Mouse (Mus musculus): ENCODE data around the gene Slc17a4. TPM values are rescaled to one million over a fixed set of nuclear protein-coding genes. Genes with fewer than 3 reads are reported as not detected.
A peak's percentile ranks its signal among the peaks of the same experiment; 100 is the strongest.

Slc17a4 gene
- total and polyA plus RNA-seq, 2 experiments from 2014 or later = not detected

- H3K9me3 ChIP-seq (replicated peaks; ENCODE audit: control insufficient read depth, low read length) = no peaks in the 10 kb centered on the region
- no peaks in the 10 kb centered on the region for H3K4me1 ChIP-seq (ENCODE audit: control insufficient read depth, insufficient read depth)
- ATAC-seq (ENCODE audit: insufficient read depth, low read depth) (no peak), DNase-seq (ENCODE audit: low spot score) (no peak)
- 87% methylated on average over 9 of the region's 9 CpGs for WGBS
- no peak overlapping the region for H3K9ac ChIP-seq (replicated peaks; ENCODE audit: low read depth, low read length)
- H3K4me2 ChIP-seq (ENCODE audit: low read depth, low read length) = no peak overlapping the region
- no peak overlapping the region for H3K4me3 ChIP-seq (ENCODE audit: low read depth, low read length)
- H3K36me3 ChIP-seq (replicated peaks; ENCODE audit: control insufficient read depth, insufficient read depth, low read length) = no peaks in the 10 kb centered on the region
- H3K27ac ChIP-seq (ENCODE audit: low read depth) = no peak overlapping the region
- H3K27me3 ChIP-seq (ENCODE audit: control insufficient read depth, insufficient read depth, low read length) = no peaks in the 10 kb centered on the region
- TF ChIP-seq EP300 (IDR thresholded peaks at IDR 0.05; ENCODE audit: low read depth) (no peak), CTCF (IDR thresholded peaks at IDR 0.05; ENCODE audit: low read depth) (no peak)
These were observed 15.7 kb upstream of the Slc17a4 start for GRCm38 (mm10) chr13:23930461-23930860.

- no peaks in the 10 kb centered on the region for H3K27me3 ChIP-seq (ENCODE audit: control insufficient read depth, insufficient read depth, low read length)
- WGBS = 33% methylated on average over 3 of the region's 3 CpGs
- no peak overlapping the region for H3K4me3 ChIP-seq (ENCODE audit: low read depth, low read length)
- H3K4me2 ChIP-seq (ENCODE audit: low read depth, low read length) = peak overlapping the region; percentile 34
- H3K9me3 ChIP-seq (replicated peaks; ENCODE audit: control insufficient read depth, low read length) = no peaks in the 10 kb centered on the region
- DNase-seq (ENCODE audit: low spot score) (peak; percentile 10), ATAC-seq (ENCODE audit: insufficient read depth, low read depth) (no peak)
- TF ChIP-seq EP300 (IDR thresholded peaks at IDR 0.05; ENCODE audit: low read depth) = no peak
- no peak for TF ChIP-seq CTCF (IDR thresholded peaks at IDR 0.05; ENCODE audit: low read depth)
- no peaks in the 10 kb centered on the region for H3K36me3 ChIP-seq (replicated peaks; ENCODE audit: control insufficient read depth, insufficient read depth, low read length)
- H3K27ac ChIP-seq (ENCODE audit: low read depth) = no peak overlapping the region
- no peak overlapping the region for H3K9ac ChIP-seq (replicated peaks; ENCODE audit: low read depth, low read length)
- no peaks in the 10 kb centered on the region for H3K4me1 ChIP-seq (ENCODE audit: control insufficient read depth, insufficient read depth)
These were observed 13.8 kb upstream of the Slc17a4 start for GRCm38 (mm10) chr13:23928637-23929036.

- no peak for TF ChIP-seq EP300 (IDR thresholded peaks at IDR 0.05; ENCODE audit: low read depth)
- no peak for TF ChIP-seq CTCF (IDR thresholded peaks at IDR 0.05; ENCODE audit: low read depth)
- DNase-seq (ENCODE audit: low spot score) (no peak), ATAC-seq (ENCODE audit: insufficient read depth, low read depth) (no peak)
- no peaks in the 10 kb centered on the region for H3K36me3 ChIP-seq (replicated peaks; ENCODE audit: control insufficient read depth, insufficient read depth, low read length)
- H3K27me3 ChIP-seq (ENCODE audit: control insufficient read depth, insufficient read depth, low read length) = no peaks in the 10 kb centered on the region
- no peak overlapping the region for H3K9ac ChIP-seq (replicated peaks; ENCODE audit: low read depth, low read length)
- H3K4me1 ChIP-seq (ENCODE audit: control insufficient read depth, insufficient read depth) = no peaks in the 10 kb centered on the region
- H3K9me3 ChIP-seq (replicated peaks; ENCODE audit: control insufficient read depth, low read length) = no peaks in the 10 kb centered on the region
- H3K27ac ChIP-seq (ENCODE audit: low read depth) = no peak overlapping the region
- no peak overlapping the region for H3K4me2 ChIP-seq (ENCODE audit: low read depth, low read length)
- H3K4me3 ChIP-seq (ENCODE audit: low read depth, low read length) = no peak overlapping the region
- WGBS = 73% methylated on average over 2 of the region's 2 CpGs
These were observed 11.0 kb upstream of the Slc17a4 start for GRCm38 (mm10) chr13:23925792-23926191.

GRCm38 (mm10) chr13:23917674-23918073 lies 2.9 kb upstream of the Slc17a4 start:
- TF ChIP-seq EP300 (IDR thresholded peaks at IDR 0.05; ENCODE audit: low read depth) (no peak), CTCF (IDR thresholded peaks at IDR 0.05; ENCODE audit: low read depth) (no peak)
- no peaks in the 10 kb centered on the region for H3K36me3 ChIP-seq (replicated peaks; ENCODE audit: control insufficient read depth, insufficient read depth, low read length)
- no peak overlapping the region for H3K27ac ChIP-seq (ENCODE audit: low read depth)
- no peak overlapping the region for H3K4me3 ChIP-seq (ENCODE audit: low read depth, low read length)
- H3K9ac ChIP-seq (replicated peaks; ENCODE audit: low read depth, low read length) = no peak overlapping the region
- DNase-seq (ENCODE audit: low spot score) (no peak), ATAC-seq (ENCODE audit: insufficient read depth, low read depth) (no peak)
- no peak overlapping the region for H3K4me2 ChIP-seq (ENCODE audit: low read depth, low read length)
- H3K9me3 ChIP-seq (replicated peaks; ENCODE audit: control insufficient read depth, low read length) = no peaks in the 10 kb centered on the region
- peaks cover 19% of the 10 kb centered on the region for H3K4me1 ChIP-seq (ENCODE audit: control insufficient read depth, insufficient read depth)
- 62% methylated on average over 4 of the region's 4 CpGs for WGBS
- H3K27me3 ChIP-seq (ENCODE audit: control insufficient read depth, insufficient read depth, low read length) = no peaks in the 10 kb centered on the region

GRCm38 (mm10) chr13:23916132-23916531 lies 1.3 kb upstream of the Slc17a4 start:
- ATAC-seq (ENCODE audit: insufficient read depth, low read depth) (peak; percentile 69), DNase-seq (ENCODE audit: low spot score) (peak; percentile 26)
- WGBS = 42% methylated on average over 1 of the region's 1 CpGs
- H3K4me2 ChIP-seq (ENCODE audit: low read depth, low read length) = no peak overlapping the region
- H3K27ac ChIP-seq (ENCODE audit: low read depth) = no peak overlapping the region
- no peak for TF ChIP-seq EP300 (IDR thresholded peaks at IDR 0.05; ENCODE audit: low read depth)
- no peak for TF ChIP-seq CTCF (IDR thresholded peaks at IDR 0.05; ENCODE audit: low read depth)
- no peaks in the 10 kb centered on the region for H3K27me3 ChIP-seq (ENCODE audit: control insufficient read depth, insufficient read depth, low read length)
- no peaks in the 10 kb centered on the region for H3K9me3 ChIP-seq (replicated peaks; ENCODE audit: control insufficient read depth, low read length)
- no peak overlapping the region for H3K9ac ChIP-seq (replicated peaks; ENCODE audit: low read depth, low read length)
- H3K4me3 ChIP-seq (ENCODE audit: low read depth, low read length) = no peak overlapping the region
- H3K36me3 ChIP-seq (replicated peaks; ENCODE audit: control insufficient read depth, insufficient read depth, low read length) = no peaks in the 10 kb centered on the region
- peaks cover 19% of the 10 kb centered on the region for H3K4me1 ChIP-seq (ENCODE audit: control insufficient read depth, insufficient read depth)

- Histone ChIP-seq H3K9me3 (replicated peaks; ENCODE audit: control insufficient read depth, low read length) (no peaks in the 10 kb centered on the region), H3K27ac (ENCODE audit: low read depth) (peak overlapping the region; percentile 61), H3K9ac (replicated peaks; ENCODE audit: low read depth, low read length) (no peak overlapping the region), H3K4me3 (ENCODE audit: low read depth, low read length) (no peak overlapping the region), H3K36me3 (replicated peaks; ENCODE audit: control insufficient read depth, insufficient read depth, low read length) (no peaks in the 10 kb centered on the region), H3K4me1 (ENCODE audit: control insufficient read depth, insufficient read depth) (peaks cover 19% of the 10 kb centered on the region), H3K27me3 (ENCODE audit: control insufficient read depth, insufficient read depth, low read length) (no peaks in the 10 kb centered on the region), H3K4me2 (ENCODE audit: low read depth, low read length) (no peak overlapping the region)
- WGBS = 14% methylated on average over 6 of the region's 6 CpGs
- peak; percentile 81 for ATAC-seq (ENCODE audit: insufficient read depth, low read depth)
- TF ChIP-seq CTCF (IDR thresholded peaks at IDR 0.05; ENCODE audit: low read depth) (no peak), EP300 (IDR thresholded peaks at IDR 0.05; ENCODE audit: low read depth) (no peak)
- peak; percentile 78 for DNase-seq (ENCODE audit: low spot score)
These were observed 960 bp downstream of the Slc17a4 start for GRCm38 (mm10) chr13:23913791-23914306.
